Mouse (Mus musculus): ENCODE measurements around the gene Ano6.

Gene Ano6

GRCm38 (mm10) chr15:95855051-95855844, 64.6 kb downstream of the Ano6 start:
- DNase-seq (ENCODE audit: low read depth in 1 of 2, low spot score in 2 of 2), result no peak

GRCm38 (mm10) chr15:95855953-95856352, 65.3 kb downstream of the Ano6 start:
- DNase-seq (ENCODE audit: low read depth in 1 of 2, low spot score in 2 of 2), result no peak

GRCm38 (mm10) chr15:95856684-95857595, 66.3 kb downstream of the Ano6 start:
- DNase-seq (ENCODE audit: low read depth in 1 of 2, low spot score in 2 of 2), result no peak

GRCm38 (mm10) chr15:95858876-95859655, 68.4 kb downstream of the Ano6 start:
- DNase-seq (ENCODE audit: low read depth in 1 of 2, low spot score in 2 of 2), result no peak

GRCm38 (mm10) chr15:95863865-95864660, 73.4 kb downstream of the Ano6 start:
- no peak for DNase-seq (ENCODE audit: low read depth in 1 of 2, low spot score in 2 of 2)

GRCm38 (mm10) chr15:95865311-95866100, 74.9 kb downstream of the Ano6 start:
- DNase-seq (ENCODE audit: low read depth in 1 of 2, low spot score in 2 of 2), result no peak

- DNase-seq (ENCODE audit: low read depth in 1 of 2, low spot score in 2 of 2), result no peak
These were observed 77.5 kb downstream of the Ano6 start for GRCm38 (mm10) chr15:95868172-95868571.

- no peak for DNase-seq (ENCODE audit: low read depth in 1 of 2, low spot score in 2 of 2)
These were observed 79.0 kb downstream of the Ano6 start for GRCm38 (mm10) chr15:95869611-95870010.

- no peak for DNase-seq (ENCODE audit: low read depth in 1 of 2, low spot score in 2 of 2)
These were observed 81.0 kb downstream of the Ano6 start for GRCm38 (mm10) chr15:95871631-95872030.

- DNase-seq (ENCODE audit: low read depth in 1 of 2, low spot score in 2 of 2), result no peak
These were observed 81.8 kb downstream of the Ano6 start for GRCm38 (mm10) chr15:95872447-95872846.

GRCm38 (mm10) chr15:95873276-95873675, 82.6 kb downstream of the Ano6 start:
- no peak for DNase-seq (ENCODE audit: low read depth in 1 of 2, low spot score in 2 of 2)

- DNase-seq (ENCODE audit: low read depth in 1 of 2, low spot score in 2 of 2), result no peak
These were observed 83.6 kb downstream of the Ano6 start for GRCm38 (mm10) chr15:95874216-95874615.

- DNase-seq (ENCODE audit: low read depth in 1 of 2, low spot score in 2 of 2), result no peak
These were observed 84.1 kb downstream of the Ano6 start for GRCm38 (mm10) chr15:95874726-95875125.

GRCm38 (mm10) chr15:95875898-95876297, 85.3 kb downstream of the Ano6 start:
- no peak for DNase-seq (ENCODE audit: low read depth in 1 of 2, low spot score in 2 of 2)

- DNase-seq (ENCODE audit: low read depth in 1 of 2, low spot score in 2 of 2), result no peak
These were observed 90.0 kb downstream of the Ano6 start for GRCm38 (mm10) chr15:95880616-95881151.

- DNase-seq (ENCODE audit: low read depth in 1 of 2, low spot score in 2 of 2), result no peak
These were observed 91.8 kb downstream of the Ano6 start for GRCm38 (mm10) chr15:95882436-95882835.

- no peak for DNase-seq (ENCODE audit: low read depth in 1 of 2, low spot score in 2 of 2)
These were observed 92.9 kb downstream of the Ano6 start for GRCm38 (mm10) chr15:95883559-95883958.

GRCm38 (mm10) chr15:95884658-95885620, 94.3 kb downstream of the Ano6 start:
- no peak for DNase-seq (ENCODE audit: low read depth in 1 of 2, low spot score in 2 of 2)
